Mouse (Mus musculus) macrophage (primary cell): ENCODE results near the gene Arap1. TPM values are rescaled to one million over a fixed set of nuclear protein-coding genes. Genes with fewer than 3 reads are reported as not detected.

Experiments used
- H3K27ac ChIP-seq: fragments of 350-480 bp; formaldehyde crosslinking; 2 replicates; pipeline ENCODE4 v1.9.0; 2021
- H3K36me3 ChIP-seq: fragments of 350-480 bp; formaldehyde crosslinking; 2 replicates; pipeline ENCODE4 v1.9.0; 2021; ENCODE audit errors: inconsistent target
- H3K4me3 ChIP-seq: fragments of 350-480 bp; formaldehyde crosslinking; 2 replicates; pipeline ENCODE4 v1.9.0; 2021; ENCODE audit errors: inconsistent target
- H3K79me2 ChIP-seq: fragments of 350-480 bp; formaldehyde crosslinking; 2 replicates; pipeline ENCODE4 v1.9.0; 2021; ENCODE audit errors: inconsistent target
- WGBS: methylation state at CpG from one replicate; pipeline ENCODE4 v1.1.7; 2026; ENCODE audit warnings: inconsistent platforms; ENCODE audit not compliant: missing documents; 5-methylcytosine and 5-hydroxymethylcytosine counted together
- polyA plus RNA-seq: library from polyadenylated mRNA; stranded (reverse); fragments of 250-400 nt; gene quantifications from 3 replicates; pipeline ENCODE4 v1.2.4, GENCODE M21; 2018; ENCODE audit warnings: inconsistent platforms

Arap1 gene
- polyA plus RNA-seq, 1 experiment from 2014 or later: 225 TPM

DNA sequence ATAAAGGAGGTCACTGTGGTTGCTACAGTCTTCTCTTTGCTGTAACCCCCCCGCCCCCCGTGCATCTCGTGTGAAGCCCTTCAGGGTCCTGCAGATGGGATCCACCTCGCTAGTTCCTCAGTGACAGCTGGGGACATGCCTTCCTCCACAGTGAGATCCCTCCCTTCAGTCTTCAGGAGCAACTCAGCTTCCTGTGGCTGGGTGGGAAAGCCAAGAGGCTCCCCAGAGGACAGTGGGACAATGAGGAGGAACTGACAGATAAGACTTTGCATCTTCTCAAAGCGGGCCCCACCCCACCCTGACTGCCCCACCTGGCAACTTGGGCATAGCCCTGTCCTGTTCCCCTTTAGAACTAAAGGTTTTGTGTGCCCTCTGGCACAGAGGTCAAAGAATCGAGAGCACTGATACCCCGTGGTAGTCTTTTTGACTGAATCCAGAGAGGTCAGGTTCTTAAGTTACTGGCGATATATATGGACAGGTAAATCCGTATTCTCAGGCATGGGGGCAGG is 111.5 kb downstream of the Arap1 start:
- WGBS: 75% methylated on average over 9 of the region's 9 CpGs

DNA sequence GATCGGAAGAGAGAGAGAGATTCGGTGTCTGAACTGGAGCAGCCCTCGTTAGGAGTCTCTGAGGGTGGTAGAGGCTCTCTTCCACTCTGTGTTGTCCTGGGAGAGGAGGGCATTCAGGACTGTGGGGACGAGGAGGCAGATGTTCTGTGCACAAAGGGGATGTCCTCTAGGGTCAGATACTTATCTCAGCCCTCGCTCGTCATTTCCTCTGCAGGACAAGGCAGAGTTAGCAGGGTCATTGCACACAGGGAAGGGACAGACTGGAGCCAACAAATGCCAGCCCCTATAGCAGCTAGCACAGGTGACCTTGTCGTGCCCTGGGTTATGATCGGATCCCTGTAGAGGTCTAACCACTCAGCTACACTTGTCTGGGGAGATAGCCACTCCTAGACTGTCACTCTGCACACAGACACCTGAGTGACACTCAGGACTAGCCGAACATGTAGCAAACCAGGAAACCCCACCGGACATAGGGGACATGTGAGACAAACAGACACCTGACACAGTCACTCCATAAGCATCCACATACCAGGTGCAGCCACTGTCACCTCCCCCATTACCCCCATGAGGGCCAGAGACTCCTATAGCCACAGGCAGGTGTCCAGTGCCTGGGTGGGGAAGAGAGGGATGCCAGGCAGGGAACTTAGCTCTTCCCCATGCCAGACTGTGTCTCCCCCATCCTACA is 112.2 kb downstream of the Arap1 start:
- Histone ChIP-seq H3K4me3 (no peak overlapping the region), H3K36me3 (no peaks in the 10 kb centered on the region), H3K27ac (no peak overlapping the region), H3K79me2 (no peaks in the 10 kb centered on the region)
- WGBS: 81% methylated on average over 10 of the region's 10 CpGs

More for the DNA sequence above, 111.5 kb downstream of the Arap1 start:
- Histone ChIP-seq H3K79me2 (no peaks in the 10 kb centered on the region), H3K36me3 (no peaks in the 10 kb centered on the region), H3K27ac (no peak overlapping the region), H3K4me3 (no peak overlapping the region)

DNA sequence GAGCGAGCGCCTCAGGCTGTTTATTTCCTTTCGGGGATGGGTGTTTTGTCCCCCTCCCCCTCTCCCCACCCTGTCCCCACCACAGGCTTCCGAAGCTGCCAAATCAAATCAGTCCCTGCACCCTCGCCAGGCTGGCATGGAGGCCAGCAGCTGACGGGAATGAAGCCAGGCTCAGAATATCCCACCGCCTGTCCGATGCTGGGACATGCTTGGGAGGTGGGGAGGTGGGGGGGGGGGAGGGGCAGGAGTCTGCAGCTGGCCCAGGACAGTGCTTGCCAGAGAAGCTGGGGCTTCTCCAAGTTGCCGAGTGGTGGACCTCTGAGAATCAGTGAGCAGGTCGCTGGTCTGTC is 112.7 kb downstream of the Arap1 start:
- Histone ChIP-seq H3K36me3 (no peaks in the 10 kb centered on the region), H3K79me2 (no peaks in the 10 kb centered on the region), H3K4me3 (no peak overlapping the region), H3K27ac (no peak overlapping the region)
- 81% methylated on average over 10 of the region's 10 CpGs for WGBS

DNA sequence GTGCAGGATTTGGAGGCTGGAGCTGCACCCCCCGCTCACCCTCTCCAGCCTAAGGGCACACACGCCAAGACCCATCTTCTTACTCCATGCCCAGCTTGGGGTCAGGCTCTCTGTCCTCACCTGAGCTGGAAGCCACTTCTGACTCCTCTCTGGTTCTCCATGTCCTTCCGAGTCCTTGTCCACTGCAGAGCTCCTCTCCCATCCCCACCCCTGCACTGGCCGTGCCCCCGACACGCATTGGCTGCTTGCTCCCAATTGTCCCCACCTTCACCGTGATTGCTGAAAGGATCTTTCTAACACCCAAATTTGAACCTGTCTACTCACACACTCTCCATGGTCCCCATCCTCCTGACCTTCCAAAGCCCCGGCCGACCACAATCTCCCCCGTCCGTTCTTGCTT is 113.7 kb downstream of the Arap1 start:
- Histone ChIP-seq H3K36me3 (no peaks in the 10 kb centered on the region), H3K4me3 (no peak overlapping the region), H3K79me2 (no peaks in the 10 kb centered on the region), H3K27ac (no peak overlapping the region)
- 85% methylated on average over 11 of the region's 11 CpGs for WGBS

Other genes starting within 250 kb of the Arap1 start
- gene Atg16l2, start 45.8 kb upstream of the Arap1 start, polyA plus RNA-seq: 4.0 to 14.2 TPM (median 6.1 TPM) in 3 replicates
- gene Stard10, start 31.0 kb upstream of the Arap1 start, polyA plus RNA-seq: 0.68 to 0.99 TPM (median 0.88 TPM) in 3 replicates
- 2.8 TPM in 1 of 3 replicates, not detected in the others for gene Gm45837, start 62.8 kb downstream of the Arap1 start, polyA plus RNA-seq
- 2.0 to 6.1 TPM (median 3.1 TPM) in 3 replicates for gene Pde2a, start 73.6 kb downstream of the Arap1 start, polyA plus RNA-seq
- 1.4 to 1.6 TPM in 2 of 3 replicates, not detected in the other for gene Art2b, start 237.5 kb downstream of the Arap1 start, polyA plus RNA-seq